Mouse (Mus musculus) right cerebral cortex, postnatal 10 days (tissue): ENCODE measurements around the gene Arg2.
"Not testable (repeated sequence)": the region's sequence is repeated elsewhere in the genome, so short reads cannot be mapped to it uniquely, and the experiment has no call there.

Source experiments
- DNase-seq, 2 experiments: peaks; one replicate each; pipeline ENCODE4 v3.0.0; 2021; ENCODE audit warnings: low spot score in 2 of 2

Arg2 gene

GRCm38 (mm10) chr12:79170421-79170820 lies 39.8 kb downstream of the Arg2 start:
- no peak for DNase-seq

GRCm38 (mm10) chr12:79171269-79171995 lies 40.9 kb downstream of the Arg2 start:
- peak in 1 of 2 experiments; percentile 47 for DNase-seq

GRCm38 (mm10) chr12:79172019-79172941 lies 41.7 kb downstream of the Arg2 start, which contains the start of gene Vti1b:
Gene Vti1b, minus strand, starts transcription at chr12:79172667.
- DNase-seq: peak; percentile 93 to 95

GRCm38 (mm10) chr12:79173721-79174120 lies 43.1 kb downstream of the Arg2 start:
- no peak for DNase-seq

- no peak for DNase-seq
These were observed 45.4 kb downstream of the Arg2 start for GRCm38 (mm10) chr12:79175998-79176397.

- not testable (repeated sequence) for DNase-seq
These were observed 54.6 kb downstream of the Arg2 start for GRCm38 (mm10) chr12:79185160-79185559.

GRCm38 (mm10) chr12:79190931-79191673 lies 60.5 kb downstream of the Arg2 start:
- DNase-seq: peak; percentile 81 to 91

GRCm38 (mm10) chr12:79191701-79192100 lies 61.1 kb downstream of the Arg2 start:
- DNase-seq: peak; percentile 85 to 87

- no peak for DNase-seq
These were observed 61.6 kb downstream of the Arg2 start, which contains the start of gene Rdh11 for GRCm38 (mm10) chr12:79192193-79192592. Gene Rdh11, minus strand, starts transcription at chr12:79192293.

GRCm38 (mm10) chr12:79193441-79193840 lies 62.9 kb downstream of the Arg2 start:
- DNase-seq: peak; percentile 65 to 74

GRCm38 (mm10) chr12:79197105-79197504 lies 66.5 kb downstream of the Arg2 start:
- DNase-seq: no peak

GRCm38 (mm10) chr12:79201882-79202281 lies 71.3 kb downstream of the Arg2 start:
- no peak for DNase-seq
